Mouse (Mus musculus): Measurements from ENCODE around the gene Yju2. TPM values are rescaled to one million over a fixed set of nuclear protein-coding genes. Genes with fewer than 3 reads are reported as not detected.

Gene Yju2
- 7.9 and 8.1 TPM in 2 replicates for polyA plus RNA-seq (2012; rRNA removed)

DNA sequence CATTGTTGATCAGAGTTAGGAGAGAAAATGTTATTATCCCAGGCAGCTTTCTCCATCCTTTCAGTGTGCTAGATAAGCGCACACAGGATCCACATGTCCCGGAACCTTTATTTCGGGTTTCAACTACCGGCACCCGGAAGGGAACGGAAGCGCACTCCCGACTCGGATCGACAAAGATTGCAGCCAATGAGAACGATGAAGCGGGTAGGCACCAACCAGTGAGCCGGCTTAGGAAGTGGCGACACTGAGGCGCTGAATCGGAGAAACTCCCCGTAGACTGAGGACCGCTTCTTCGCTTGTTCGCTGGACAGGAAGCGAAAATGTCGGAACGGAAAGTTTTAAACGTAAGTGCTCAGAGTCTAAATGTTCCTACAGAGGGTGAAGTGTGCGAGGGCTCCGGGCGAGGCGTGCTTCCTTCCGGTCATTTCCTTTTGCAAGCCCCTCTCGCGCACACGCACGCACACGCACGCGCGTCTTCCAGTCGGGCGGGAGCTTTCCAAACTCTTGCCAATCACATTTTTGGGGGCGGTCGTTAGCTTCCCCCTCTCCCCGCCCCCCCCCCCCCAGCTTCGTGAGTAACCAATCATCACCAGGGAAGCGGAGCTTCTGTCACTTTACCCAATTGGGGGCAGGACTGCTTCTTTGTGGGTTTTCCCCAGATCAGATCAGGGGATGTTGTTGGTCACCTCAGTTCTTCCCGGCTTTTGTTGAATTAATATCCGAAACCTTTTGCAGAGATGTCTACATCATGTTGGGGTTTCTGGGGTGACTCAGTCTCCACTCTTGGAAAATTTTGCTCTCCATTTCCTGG lies at the start of gene Yju2:
Yju2 (plus strand) TSS at position 182 of the 811 bp plus-strand sequence.

DNA sequence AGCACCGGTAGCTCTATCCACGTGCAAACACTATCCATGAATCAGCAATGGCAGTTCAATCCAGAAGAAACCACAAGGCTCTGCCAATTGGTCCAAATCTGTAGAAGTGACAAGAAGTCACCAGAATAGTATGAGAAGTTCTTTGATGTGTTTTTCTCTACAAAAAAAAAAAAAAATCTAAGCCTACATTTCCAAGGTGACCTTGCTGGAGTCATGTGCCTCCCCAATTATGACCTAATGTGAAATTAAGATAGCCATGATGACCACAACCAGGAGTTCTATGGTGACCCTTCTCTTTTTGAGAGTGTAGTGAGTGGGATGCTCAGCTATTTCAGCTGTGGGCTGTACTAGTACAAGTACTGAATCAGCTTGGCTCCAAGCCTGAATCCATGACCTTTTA lies 9.5 kb upstream of the Yju2 start, which contains the start of gene Zfp119b:
Zfp119b (minus strand) TSS at position 101 of the 400 bp plus-strand sequence.

DNA sequence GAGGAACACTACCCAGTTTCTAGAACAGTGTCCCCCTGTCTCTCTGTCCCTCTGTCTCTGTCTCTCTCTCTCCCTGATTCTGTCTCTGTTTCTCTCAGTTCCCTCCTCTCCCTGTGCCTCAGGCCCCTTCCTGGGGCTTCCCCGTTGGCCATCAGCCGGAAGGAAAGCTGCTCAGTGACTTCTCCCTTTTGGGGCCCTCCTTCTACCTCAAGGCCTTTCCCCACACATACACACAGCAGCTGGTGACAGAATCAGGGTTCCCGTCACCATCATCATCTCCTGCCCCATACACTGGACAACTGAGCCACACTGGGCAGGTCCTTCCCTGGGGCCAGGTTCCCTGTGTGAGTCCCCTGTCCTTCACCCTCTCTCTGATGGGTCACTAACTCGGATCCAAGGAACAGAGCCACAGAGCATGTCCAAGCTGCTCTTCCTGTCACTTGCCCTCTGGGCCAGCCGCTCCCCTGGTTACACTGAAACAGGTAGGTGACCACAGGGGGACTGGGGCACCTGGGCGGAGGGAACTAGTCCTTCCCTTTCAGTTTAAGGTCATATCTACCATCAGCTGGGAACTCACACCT lies 6.4 kb upstream of the Yju2 start, which contains the start of gene Ebi3:
Ebi3 (plus strand) TSS at position 194 of the 581 bp plus-strand sequence.

DNA sequence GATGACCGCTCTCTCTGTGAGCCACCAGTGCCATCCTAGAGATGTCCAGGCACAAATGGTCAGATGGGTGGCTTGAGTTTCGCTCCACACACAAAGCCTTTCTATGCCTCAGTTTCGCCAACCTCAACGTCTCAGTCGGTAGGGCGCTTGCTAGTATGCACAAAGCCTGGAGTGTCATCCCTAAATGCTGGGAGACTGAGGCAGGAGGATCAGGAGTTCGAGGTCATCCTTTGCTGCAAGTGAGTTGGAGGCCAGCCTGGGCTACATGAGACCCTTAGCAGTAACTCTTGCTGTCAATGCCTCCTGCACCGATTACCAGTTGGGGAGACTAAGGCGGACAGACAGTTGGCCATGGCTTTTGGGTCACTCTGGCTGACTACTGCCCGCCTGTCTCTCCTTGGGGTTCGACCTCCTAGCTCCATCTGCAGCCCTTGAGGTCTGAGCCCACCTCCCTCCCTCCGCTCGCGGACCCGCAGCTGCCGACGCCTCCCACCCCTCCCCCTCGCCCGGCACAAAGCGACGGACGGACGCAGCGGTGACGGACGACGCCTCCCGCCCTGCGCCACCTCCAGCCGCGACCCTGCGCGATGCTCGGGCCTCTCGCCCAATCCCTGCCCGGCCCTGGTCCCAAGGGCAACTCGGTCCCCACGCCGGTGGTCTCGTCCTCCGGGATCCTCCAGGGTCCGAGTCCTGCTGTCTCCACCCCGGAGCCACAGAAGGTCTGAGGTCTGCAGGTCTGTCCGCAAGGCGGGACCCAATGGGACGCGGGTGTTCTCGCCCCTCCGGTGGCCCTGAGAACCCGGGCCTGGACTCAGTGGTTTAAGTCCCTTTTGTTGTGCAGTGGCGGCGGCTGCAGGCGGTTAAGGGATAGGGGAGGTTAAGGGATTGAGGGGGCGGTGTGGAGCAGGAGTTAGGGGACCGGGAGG lies 11.3 kb downstream of the Yju2 start, which contains the start of gene Shd:
Shd (plus strand) TSS at position 502 of the 926 bp plus-strand sequence.

DNA sequence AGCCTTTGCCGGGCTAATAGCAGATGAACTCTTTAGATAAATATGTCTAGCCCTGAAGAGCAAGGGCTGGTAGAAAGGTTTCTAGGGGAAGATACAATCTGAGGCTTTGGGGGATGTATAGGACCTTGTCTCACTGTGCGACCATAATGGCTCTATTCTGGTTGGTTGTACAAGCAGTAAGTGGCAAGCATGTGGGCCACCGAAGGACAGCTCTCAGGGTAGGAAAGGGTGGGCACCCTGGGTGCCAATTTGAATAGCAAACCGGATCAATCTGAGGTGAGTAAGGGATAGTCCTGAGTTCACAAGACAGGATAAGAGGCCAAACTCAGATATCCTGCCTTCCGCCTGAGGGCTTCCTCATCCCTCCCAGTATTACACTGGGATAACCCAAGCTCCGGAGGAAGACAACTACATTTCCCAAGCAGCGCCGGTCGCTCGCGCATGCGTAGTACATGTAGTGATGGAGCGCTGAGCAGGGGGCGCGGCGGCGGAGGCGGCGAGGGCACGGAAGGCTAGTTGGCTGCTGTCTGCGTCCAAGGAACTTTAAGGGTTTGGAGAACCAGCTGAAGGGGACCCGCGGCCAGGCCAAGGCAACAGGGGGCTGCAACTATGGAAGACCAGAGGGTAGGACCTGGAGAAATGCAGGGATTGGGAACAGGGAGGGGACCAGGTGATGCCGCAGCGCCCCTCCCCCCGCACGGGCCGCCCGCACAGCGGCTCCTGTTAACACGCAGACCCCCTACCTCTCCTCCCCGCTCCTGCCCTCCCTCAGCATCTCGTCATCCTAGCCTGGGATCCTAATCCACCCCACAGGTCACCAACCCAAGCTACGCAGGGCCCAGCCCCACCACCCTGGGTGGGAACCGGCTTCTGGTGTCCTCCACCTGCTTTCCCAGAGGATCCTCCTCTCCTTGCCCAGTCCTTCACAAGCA lies 27.4 kb downstream of the Yju2 start, which contains the start of gene Fsd1:
Fsd1 (plus strand) TSS at position 480 of the 932 bp plus-strand sequence.

DNA sequence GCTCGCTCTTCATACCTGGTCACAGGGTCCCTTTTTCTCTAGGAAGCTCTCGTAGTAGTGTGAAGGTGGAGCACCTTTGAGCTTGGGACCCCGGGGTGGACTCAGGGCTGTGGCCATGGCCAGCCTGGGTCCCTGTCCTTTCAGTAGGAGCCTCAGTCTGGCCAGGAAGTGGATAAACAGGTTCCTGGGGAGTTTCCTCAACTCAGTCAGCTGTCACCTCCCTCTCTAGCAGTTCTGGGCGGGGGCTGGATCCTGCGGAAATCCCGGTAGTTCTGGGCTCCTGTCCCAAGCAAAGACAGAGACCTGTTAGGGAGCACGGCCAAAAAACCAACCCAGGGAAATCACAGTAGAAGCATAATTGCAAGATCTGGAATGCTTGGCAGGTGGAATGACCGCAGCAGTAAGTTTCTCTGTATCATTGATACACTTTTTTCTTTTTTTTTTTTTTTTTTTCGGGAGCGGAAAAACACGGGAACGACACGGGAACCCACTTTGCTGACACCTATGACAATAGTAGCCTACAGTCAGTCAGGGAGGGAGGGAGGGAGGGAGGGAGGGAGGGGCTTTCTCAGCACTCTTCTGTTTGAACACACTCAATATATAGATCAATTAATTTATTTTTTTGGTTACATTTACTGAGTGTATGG lies 46.6 kb downstream of the Yju2 start, which contains the start of the genes Stap2 and Mpnd:
Stap2 (minus strand) TSS at position 170 of the 647 bp plus-strand sequence.
Mpnd (plus strand) TSS at position 297 of the 647 bp plus-strand sequence.

Other genes starting within 250 kb of the Yju2 start
- 0.90 and 0.91 TPM in 2 replicates for gene Pot1b, start 246.5 kb upstream of the Yju2 start, polyA plus RNA-seq (2012; rRNA removed)
- gene Adgre4, start 209.1 kb upstream of the Yju2 start, polyA plus RNA-seq (2012; rRNA removed), result 0.10 and 0.13 TPM in 2 replicates
- 0.27 and 0.41 TPM in 2 replicates for gene Zfp119a, start 80.2 kb upstream of the Yju2 start, polyA plus RNA-seq (2012; rRNA removed)
- gene Zfp959, start 67.0 kb upstream of the Yju2 start, polyA plus RNA-seq (2012; rRNA removed), result 0.38 and 0.45 TPM in 2 replicates
- gene Zfp119b, start 9.6 kb upstream of the Yju2 start, polyA plus RNA-seq (2012; rRNA removed), result 0.07 and 0.08 TPM in 2 replicates
- 5.3 and 6.3 TPM in 2 replicates for gene Ebi3, start 6.5 kb upstream of the Yju2 start, polyA plus RNA-seq (2012; rRNA removed)
- gene Shd, start 11.4 kb downstream of the Yju2 start, polyA plus RNA-seq (2012; rRNA removed), result 3.8 and 4.6 TPM in 2 replicates
- 1.3 and 1.6 TPM in 2 replicates for gene Fsd1, start 27.4 kb downstream of the Yju2 start, polyA plus RNA-seq (2012; rRNA removed)
- 110 and 127 TPM in 2 replicates for gene Stap2, start 46.5 kb downstream of the Yju2 start, polyA plus RNA-seq (2012; rRNA removed)
- gene Mpnd, start 46.6 kb downstream of the Yju2 start, polyA plus RNA-seq (2012; rRNA removed), result 132 and 198 TPM in 2 replicates
- gene Sh3gl1, start 77.5 kb downstream of the Yju2 start, polyA plus RNA-seq (2012; rRNA removed), result 64.4 and 75.5 TPM in 2 replicates
- 3.0 and 3.6 TPM in 2 replicates for gene Chaf1a, start 81.3 kb downstream of the Yju2 start, polyA plus RNA-seq (2012; rRNA removed)
- 59.7 and 66.8 TPM in 2 replicates for gene Ubxn6, start 115.9 kb downstream of the Yju2 start, polyA plus RNA-seq (2012; rRNA removed)
- 28.7 and 35.8 TPM in 2 replicates for gene Hdgfl2, start 120.5 kb downstream of the Yju2 start, polyA plus RNA-seq (2012; rRNA removed)
- 19.6 and 23.9 TPM in 2 replicates for gene Plin4, start 150.7 kb downstream of the Yju2 start, polyA plus RNA-seq (2012; rRNA removed)
- 0.37 and 0.65 TPM in 2 replicates for gene Plin5, start 158.5 kb downstream of the Yju2 start, polyA plus RNA-seq (2012; rRNA removed)
- gene Lrg1, start 162.9 kb downstream of the Yju2 start, polyA plus RNA-seq (2012; rRNA removed), result 14.3 and 21.9 TPM in 2 replicates
- 8.0 and 8.2 TPM in 2 replicates for gene Sema6b, start 181.2 kb downstream of the Yju2 start, polyA plus RNA-seq (2012; rRNA removed)
- gene Tnfaip8l1, start 203.4 kb downstream of the Yju2 start, polyA plus RNA-seq (2012; rRNA removed), result 13.1 and 13.6 TPM in 2 replicates
- gene Mydgf, start 224.8 kb downstream of the Yju2 start, polyA plus RNA-seq (2012; rRNA removed), result 95.9 and 109 TPM in 2 replicates